Mouse (Mus musculus): ENCODE results near the gene Srxn1.

- TF ChIP-seq CTCF (IDR thresholded peaks at IDR 0.05; ENCODE audit: low read depth, low read length) (no peak), POLR2A (IDR thresholded peaks at IDR 0.05; ENCODE audit: borderline replicate concordance, low read depth, low read length) (no peak)
Measured at GRCm38 (mm10) chr2:152086451-152086850, 18.9 kb upstream of the Srxn1 start.

All from bone marrow macrophage, adult 2 months (primary cell).